Mouse (Mus musculus): ENCODE measurements around the gene Zfp827.

- TF ChIP-seq EP300 (IDR thresholded peaks at IDR 0.05; ENCODE audit: insufficient read depth, low read depth, low read length) (no peak), CTCF (IDR thresholded peaks at IDR 0.05; ENCODE audit: low read depth, low read length) (no peak), POLR2A (IDR thresholded peaks at IDR 0.05; ENCODE audit: insufficient read depth, low read length) (no peak)
Measured at GRCm38 (mm10) chr8:79124231-79124630, 96.0 kb downstream of the Zfp827 start.
